Mouse (Mus musculus): Measurements from ENCODE around the gene Hoxc6. TPM values are rescaled to one million over a fixed set of nuclear protein-coding genes. Genes with fewer than 3 reads are reported as not detected.

Gene Hoxc6
- polyA plus RNA-seq, 1 experiment from 2014 or later, result 0.36 TPM

DNA sequence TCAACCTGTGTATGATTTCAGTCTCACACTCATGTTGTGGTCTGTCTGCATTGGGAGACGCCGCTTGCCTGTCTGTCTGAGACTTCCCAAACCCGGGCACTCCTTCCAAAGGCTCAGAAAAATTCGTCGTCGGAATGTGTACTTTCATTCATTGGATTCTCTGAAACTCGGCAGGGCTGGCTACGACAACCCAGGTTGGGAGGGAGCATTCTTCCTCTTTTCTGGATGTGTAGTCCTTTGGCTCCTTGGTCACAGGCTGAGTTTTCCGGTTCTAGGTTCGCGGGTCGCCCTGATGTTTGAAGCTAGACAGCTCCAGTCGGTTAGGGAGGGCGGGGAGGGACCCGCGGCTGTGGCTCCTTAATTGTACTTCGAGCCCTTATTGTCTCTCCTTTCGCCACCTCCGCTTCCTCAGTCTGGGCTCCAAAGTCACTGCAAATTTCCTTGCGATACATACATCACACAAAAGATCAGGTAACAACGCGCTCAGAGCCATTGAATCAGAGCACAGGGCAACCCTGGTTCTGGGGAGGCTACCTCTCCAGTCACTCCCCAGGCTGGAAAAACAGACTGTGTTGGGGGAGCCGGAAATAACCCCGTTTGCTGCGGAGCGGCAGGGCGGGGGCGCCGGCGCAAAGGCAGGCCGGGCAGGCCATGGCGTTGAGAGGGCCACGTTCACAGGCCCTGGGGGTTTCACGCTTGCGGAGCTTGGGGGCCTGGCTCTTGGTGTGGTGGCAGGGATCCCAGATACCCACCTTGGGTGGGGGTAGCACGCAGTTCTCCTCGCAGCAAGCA is 21.2 kb upstream of the Hoxc6 start:
- H3K9ac ChIP-seq (ENCODE audit: low read length), result no peak overlapping the region
- no peaks in the 10 kb centered on the region; the same call in 1 of the 2 replicates for H3K4me1 ChIP-seq (replicated peaks; ENCODE audit: control insufficient read depth, insufficient read depth, low read length)
- H3K4me3 ChIP-seq (ENCODE audit: low read length), result no peak overlapping the region
- 0 out of 2 replicates have a peak overlapping the region, but pooled peaks have one; percentile 7 for H3K4me2 ChIP-seq (ENCODE audit: low read depth, low read length)
- ATAC-seq (ENCODE audit: low read depth), result no peak
- H3K36me3 ChIP-seq (ENCODE audit: control insufficient read depth, insufficient read depth, low read length), result no peaks in the 10 kb centered on the region
- H3K27ac ChIP-seq (ENCODE audit: low read length), result no peak overlapping the region
- 2% methylated on average over 37 of the region's 37 CpGs for WGBS
- no peaks in the 10 kb centered on the region for H3K9me3 ChIP-seq (ENCODE audit: control insufficient read depth, low read length)
- H3K27me3 ChIP-seq (ENCODE audit: control insufficient read depth, insufficient read depth, low read depth, low read length), result peaks cover 99% of the 10 kb centered on the region

DNA sequence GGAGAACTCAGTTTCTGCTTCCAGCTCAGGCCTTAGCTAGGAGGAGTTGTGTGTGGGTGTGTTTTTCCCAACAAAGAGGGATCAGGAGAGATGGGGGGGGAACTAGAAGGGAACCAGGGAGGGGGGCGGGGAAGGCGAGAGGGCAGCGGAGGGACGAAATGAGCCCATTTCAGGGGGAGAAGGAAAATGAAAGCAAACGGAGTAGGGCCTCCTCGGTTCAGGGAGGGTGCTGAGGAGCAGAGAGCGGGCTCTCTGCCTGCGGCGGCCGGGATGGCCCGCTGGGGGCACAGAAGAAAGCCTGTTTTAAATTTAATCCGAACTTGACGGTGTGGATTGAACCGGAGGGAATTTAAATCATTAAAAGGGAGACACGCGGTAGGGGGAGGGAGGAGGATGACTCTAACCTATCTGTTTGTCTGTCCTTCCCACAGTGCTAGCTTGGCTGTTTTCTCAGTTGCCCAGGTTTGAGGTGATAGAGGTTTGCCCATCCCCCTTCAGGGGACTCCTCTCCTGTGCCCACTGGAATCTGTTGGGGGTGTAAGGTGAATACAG is 20.6 kb upstream of the Hoxc6 start:
- no peaks in the 10 kb centered on the region; the same call in 1 of the 2 replicates for H3K4me1 ChIP-seq (replicated peaks; ENCODE audit: control insufficient read depth, insufficient read depth, low read length)
- WGBS, result 4% methylated on average over 15 of the region's 16 CpGs
- H3K9ac ChIP-seq (ENCODE audit: low read length), result no peak overlapping the region
- no peaks in the 10 kb centered on the region for H3K9me3 ChIP-seq (ENCODE audit: control insufficient read depth, low read length)
- H3K27ac ChIP-seq (ENCODE audit: low read length), result no peak overlapping the region
- H3K36me3 ChIP-seq (ENCODE audit: control insufficient read depth, insufficient read depth, low read length), result no peaks in the 10 kb centered on the region
- 0 out of 2 replicates have a peak overlapping the region, but pooled peaks have one; percentile 7 for H3K4me2 ChIP-seq (ENCODE audit: low read depth, low read length)
- no peak for ATAC-seq (ENCODE audit: low read depth)
- H3K27me3 ChIP-seq (ENCODE audit: control insufficient read depth, insufficient read depth, low read depth, low read length), result peaks cover 97% of the 10 kb centered on the region
- no peak overlapping the region; the same call in 1 of the 2 replicates for H3K4me3 ChIP-seq (ENCODE audit: low read length)

DNA sequence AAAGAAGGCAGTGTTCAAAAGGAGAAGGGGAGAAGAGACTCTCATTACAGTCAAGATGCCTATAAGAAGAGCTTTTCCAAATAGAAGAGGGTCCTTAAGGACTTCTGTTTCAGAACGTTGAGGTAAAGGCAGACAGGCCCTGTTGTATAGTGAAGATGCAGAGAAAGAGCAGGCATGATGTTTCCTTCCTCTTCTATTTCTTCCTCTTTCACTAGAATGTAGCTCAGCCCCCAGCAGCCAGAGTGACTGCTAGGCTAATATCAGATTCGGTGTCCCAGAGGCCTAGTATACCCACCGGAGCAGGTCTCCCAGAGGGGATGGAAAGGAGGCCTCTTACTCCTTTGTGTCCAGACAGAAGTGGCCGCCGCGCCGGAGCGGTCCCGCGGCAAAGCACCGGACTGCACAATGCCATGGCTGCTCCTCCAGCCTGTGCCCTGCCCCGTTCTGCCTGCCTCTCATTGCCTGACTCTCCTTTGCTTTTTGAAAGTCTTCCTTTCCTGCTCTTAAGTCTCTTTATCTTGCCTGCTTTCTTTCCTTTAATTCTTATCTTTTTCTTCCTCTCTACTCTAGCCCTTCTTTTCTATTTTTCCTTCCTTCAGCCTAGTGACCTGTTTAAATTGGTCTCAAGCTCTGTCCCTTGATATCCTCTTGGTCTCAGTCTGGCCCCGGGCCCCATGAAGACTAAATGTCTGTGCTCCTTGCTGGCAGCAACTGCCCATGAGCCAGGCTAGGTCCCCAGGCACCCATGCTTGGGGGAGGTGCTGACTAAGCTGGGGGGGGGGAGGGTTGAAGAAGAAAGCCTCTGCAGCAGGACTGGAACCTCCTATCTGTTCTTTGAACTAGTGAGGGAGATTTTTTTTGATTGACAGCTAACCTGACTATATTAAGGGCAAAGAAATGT is 19.2 kb upstream of the Hoxc6 start:
- H3K27me3 ChIP-seq (ENCODE audit: control insufficient read depth, insufficient read depth, low read depth, low read length), result peaks cover 96% of the 10 kb centered on the region
- no peaks in the 10 kb centered on the region; the same call in 1 of the 2 replicates for H3K4me1 ChIP-seq (replicated peaks; ENCODE audit: control insufficient read depth, insufficient read depth, low read length)
- no peak for ATAC-seq (ENCODE audit: low read depth)
- no peak overlapping the region for H3K4me2 ChIP-seq (ENCODE audit: low read depth, low read length)
- H3K9me3 ChIP-seq (ENCODE audit: control insufficient read depth, low read length), result no peaks in the 10 kb centered on the region
- 3% methylated on average over 13 of the region's 13 CpGs for WGBS
- no peaks in the 10 kb centered on the region for H3K36me3 ChIP-seq (ENCODE audit: control insufficient read depth, insufficient read depth, low read length)
- H3K9ac ChIP-seq (ENCODE audit: low read length), result no peak overlapping the region
- H3K27ac ChIP-seq (ENCODE audit: low read length), result no peak overlapping the region
- no peak overlapping the region for H3K4me3 ChIP-seq (ENCODE audit: low read length)

DNA sequence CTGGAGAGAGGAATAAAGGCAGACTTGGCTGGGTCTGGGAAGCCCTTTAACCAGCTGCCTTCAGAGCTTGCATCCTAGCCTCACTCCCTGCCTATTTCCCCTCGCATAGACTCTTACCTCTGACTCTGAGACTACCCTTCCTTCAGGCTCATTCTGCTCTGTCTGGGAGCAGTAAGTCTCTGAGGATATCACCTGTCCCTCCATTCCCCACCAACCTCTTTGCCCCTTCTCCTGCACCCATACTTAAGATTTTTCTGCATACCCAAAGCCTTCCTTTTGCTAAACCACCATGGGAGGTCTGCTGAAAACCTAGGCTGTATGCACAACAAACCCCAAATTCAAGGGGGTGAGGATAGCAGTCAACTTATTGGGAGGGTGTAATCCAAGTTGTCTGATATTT is 18.1 kb upstream of the Hoxc6 start:
- no peak for ATAC-seq (ENCODE audit: low read depth)
- Histone ChIP-seq H3K27me3 (ENCODE audit: control insufficient read depth, insufficient read depth, low read depth, low read length) (peaks cover 96% of the 10 kb centered on the region), H3K27ac (ENCODE audit: low read length) (no peak overlapping the region), H3K36me3 (ENCODE audit: control insufficient read depth, insufficient read depth, low read length) (no peaks in the 10 kb centered on the region), H3K4me1 (replicated peaks; ENCODE audit: control insufficient read depth, insufficient read depth, low read length) (no peaks in the 10 kb centered on the region; the same call in 1 of the 2 replicates), H3K9ac (ENCODE audit: low read length) (no peak overlapping the region), H3K4me3 (ENCODE audit: low read length) (no peak overlapping the region), H3K4me2 (ENCODE audit: low read depth, low read length) (no peak overlapping the region), H3K9me3 (ENCODE audit: control insufficient read depth, low read length) (no peaks in the 10 kb centered on the region)
- WGBS, result 0% methylated on average over 1 of the region's 1 CpGs

DNA sequence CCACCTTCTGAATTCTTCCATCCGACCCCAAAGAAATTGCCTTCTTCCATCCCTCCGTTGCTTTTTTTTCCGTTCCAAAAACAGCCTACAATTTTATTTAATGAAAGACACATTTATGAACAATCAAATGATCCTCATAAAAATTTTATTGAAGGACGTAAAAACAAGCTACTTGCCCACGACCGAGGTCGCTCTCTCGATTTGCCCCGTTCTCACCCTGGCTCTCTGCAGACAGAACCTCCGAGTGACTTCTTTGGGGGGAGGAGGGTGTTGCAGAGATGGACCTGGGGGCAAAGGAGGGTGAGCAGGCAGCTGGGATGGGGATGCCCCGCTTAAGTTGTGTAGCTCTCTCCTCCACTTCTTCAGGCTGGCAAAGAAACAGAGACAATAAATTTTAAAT is 17.7 kb upstream of the Hoxc6 start:
- no peaks in the 10 kb centered on the region for H3K9me3 ChIP-seq (ENCODE audit: control insufficient read depth, low read length)
- no peak overlapping the region for H3K4me3 ChIP-seq (ENCODE audit: low read length)
- no peak overlapping the region for H3K4me2 ChIP-seq (ENCODE audit: low read depth, low read length)
- H3K4me1 ChIP-seq (replicated peaks; ENCODE audit: control insufficient read depth, insufficient read depth, low read length), result no peaks in the 10 kb centered on the region; the same call in 1 of the 2 replicates
- H3K27ac ChIP-seq (ENCODE audit: low read length), result no peak overlapping the region
- WGBS, result 3% methylated on average over 11 of the region's 11 CpGs
- peaks cover 96% of the 10 kb centered on the region for H3K27me3 ChIP-seq (ENCODE audit: control insufficient read depth, insufficient read depth, low read depth, low read length)
- H3K36me3 ChIP-seq (ENCODE audit: control insufficient read depth, insufficient read depth, low read length), result no peaks in the 10 kb centered on the region
- ATAC-seq (ENCODE audit: low read depth), result no peak
- no peak overlapping the region for H3K9ac ChIP-seq (ENCODE audit: low read length)

DNA sequence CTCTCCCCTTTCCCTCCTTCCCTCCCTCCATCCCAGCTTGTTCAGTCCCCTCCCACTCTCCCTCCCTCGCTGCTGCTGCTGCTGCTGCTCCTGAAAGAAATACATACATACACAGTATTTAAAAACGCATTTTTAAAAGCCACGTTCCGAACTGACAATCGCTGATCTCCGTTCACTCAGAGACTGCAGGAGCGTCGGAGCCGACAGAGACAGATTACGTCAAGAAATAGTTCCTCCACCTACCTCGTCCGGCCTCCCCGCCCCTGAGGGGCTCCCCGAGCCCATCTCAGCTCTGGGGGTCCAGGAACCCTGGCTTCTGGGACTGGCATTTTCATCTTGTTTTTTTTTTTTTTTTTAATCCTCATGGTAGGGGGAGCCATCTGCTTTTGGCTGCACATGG is 17.1 kb upstream of the Hoxc6 start:
- H3K4me3 ChIP-seq (ENCODE audit: low read length), result no peak overlapping the region
- no peak overlapping the region for H3K4me2 ChIP-seq (ENCODE audit: low read depth, low read length)
- H3K27me3 ChIP-seq (ENCODE audit: control insufficient read depth, insufficient read depth, low read depth, low read length), result peaks cover 96% of the 10 kb centered on the region

DNA sequence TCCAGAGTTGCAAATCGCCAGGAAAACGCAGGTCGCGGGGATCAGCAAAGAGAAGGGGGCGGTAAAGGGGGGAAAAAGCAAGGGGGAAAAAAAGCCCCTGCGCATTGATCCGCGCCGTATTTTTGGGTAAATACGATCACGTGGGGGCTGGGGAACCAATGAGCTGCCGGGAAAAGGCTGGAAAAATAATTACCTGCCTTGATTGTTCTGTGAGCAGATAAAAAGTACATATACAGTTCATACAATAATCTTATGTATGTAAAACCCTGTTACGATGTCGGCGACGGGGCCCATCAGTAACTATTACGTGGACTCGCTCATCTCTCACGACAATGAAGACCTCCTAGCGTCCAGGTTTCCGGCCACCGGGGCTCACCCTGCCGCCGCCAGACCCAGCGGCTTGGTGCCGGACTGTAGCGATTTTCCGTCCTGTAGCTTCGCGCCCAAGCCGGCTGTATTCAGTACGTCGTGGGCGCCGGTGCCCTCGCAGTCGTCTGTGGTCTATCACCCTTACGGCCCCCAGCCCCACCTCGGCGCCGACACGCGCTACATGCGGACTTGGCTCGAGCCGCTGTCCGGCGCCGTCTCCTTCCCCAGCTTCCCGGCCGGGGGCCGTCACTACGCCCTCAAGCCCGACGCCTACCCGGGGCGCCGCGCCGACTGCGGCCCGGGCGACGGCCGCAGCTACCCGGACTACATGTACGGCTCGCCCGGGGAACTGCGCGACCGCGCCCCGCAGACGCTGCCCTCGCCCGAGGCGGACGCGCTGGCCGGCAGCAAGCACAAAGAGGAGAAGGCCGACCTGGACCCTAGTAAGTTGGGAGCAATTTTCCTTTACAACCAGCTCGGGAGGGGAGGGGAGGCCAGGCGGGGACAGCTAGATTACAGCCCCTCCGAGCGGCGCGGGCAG is 16.4 kb upstream of the Hoxc6 start:
- no peaks in the 10 kb centered on the region; the same call in 1 of the 2 replicates for H3K4me1 ChIP-seq (replicated peaks; ENCODE audit: control insufficient read depth, insufficient read depth, low read length)
- no peaks in the 10 kb centered on the region for H3K9me3 ChIP-seq (ENCODE audit: control insufficient read depth, low read length)
- H3K9ac ChIP-seq (ENCODE audit: low read length), result no peak overlapping the region
- WGBS, result under 1% methylated on average over 81 of the region's 88 CpGs
- peaks cover 96% of the 10 kb centered on the region for H3K27me3 ChIP-seq (ENCODE audit: control insufficient read depth, insufficient read depth, low read depth, low read length)
- peak overlapping the region; percentile 34 for H3K4me2 ChIP-seq (ENCODE audit: low read depth, low read length)
- no peaks in the 10 kb centered on the region for H3K36me3 ChIP-seq (ENCODE audit: control insufficient read depth, insufficient read depth, low read length)
- ATAC-seq (ENCODE audit: low read depth), result no peak
- no peak overlapping the region for H3K27ac ChIP-seq (ENCODE audit: low read length)
- H3K4me3 ChIP-seq (ENCODE audit: low read length), result peak overlapping the region; percentile 22

More for the DNA sequence above, 17.1 kb upstream of the Hoxc6 start:
- no peaks in the 10 kb centered on the region; the same call in 1 of the 2 replicates for H3K4me1 ChIP-seq (replicated peaks; ENCODE audit: control insufficient read depth, insufficient read depth, low read length)
- no peak overlapping the region for H3K27ac ChIP-seq (ENCODE audit: low read length)
- ATAC-seq (ENCODE audit: low read depth), result no peak
- H3K36me3 ChIP-seq (ENCODE audit: control insufficient read depth, insufficient read depth, low read length), result no peaks in the 10 kb centered on the region
- no peak overlapping the region for H3K9ac ChIP-seq (ENCODE audit: low read length)
- H3K9me3 ChIP-seq (ENCODE audit: control insufficient read depth, low read length), result no peaks in the 10 kb centered on the region
- WGBS, result 1% methylated on average over 14 of the region's 14 CpGs

DNA sequence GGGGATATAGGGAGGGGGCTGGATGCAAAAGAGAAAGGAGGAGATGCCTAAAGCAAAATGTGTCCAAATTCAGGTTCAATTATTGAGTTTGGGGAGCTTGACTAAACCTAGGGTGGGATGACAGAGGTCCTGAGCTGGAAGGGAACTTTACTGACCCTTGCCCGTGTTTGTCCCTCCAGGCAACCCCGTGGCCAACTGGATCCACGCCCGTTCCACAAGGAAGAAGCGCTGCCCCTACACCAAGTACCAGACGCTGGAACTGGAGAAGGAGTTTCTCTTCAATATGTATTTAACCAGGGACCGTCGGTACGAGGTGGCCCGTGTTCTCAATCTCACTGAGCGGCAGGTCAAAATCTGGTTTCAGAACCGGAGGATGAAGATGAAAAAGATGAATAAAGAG is 14.3 kb upstream of the Hoxc6 start:
- Histone ChIP-seq H3K9me3 (ENCODE audit: control insufficient read depth, low read length) (no peaks in the 10 kb centered on the region), H3K36me3 (ENCODE audit: control insufficient read depth, insufficient read depth, low read length) (no peaks in the 10 kb centered on the region), H3K4me1 (replicated peaks; ENCODE audit: control insufficient read depth, insufficient read depth, low read length) (no peaks in the 10 kb centered on the region), H3K4me2 (ENCODE audit: low read depth, low read length) (no peak overlapping the region), H3K9ac (ENCODE audit: low read length) (no peak overlapping the region), H3K27me3 (ENCODE audit: control insufficient read depth, insufficient read depth, low read depth, low read length) (peaks cover 95% of the 10 kb centered on the region), H3K27ac (ENCODE audit: low read length) (no peak overlapping the region), H3K4me3 (ENCODE audit: low read length) (no peak overlapping the region)
- no peak for ATAC-seq (ENCODE audit: low read depth)
- 3% methylated on average over 12 of the region's 12 CpGs for WGBS
